Mouse (Mus musculus) limb, embryonic 13.5 days (tissue): ENCODE measurements around the gene Cdc25b. TPM values are rescaled to one million over a fixed set of nuclear protein-coding genes. Genes with fewer than 3 reads are reported as not detected.

Source experiments
- ATAC-seq: fragments of 200-750 bp; cut with Nextera tagmentation; 2 replicates; pipeline ENCODE4 v1.8.0; 2017; ENCODE audit warnings: low read depth, moderate number of reproducible peaks, moderate TSS enrichment; ENCODE audit not compliant: low FRiP score
- H3K27ac ChIP-seq: fragments of 300-500 bp; sonication (generic); 2 replicates; pipeline ENCODE4 v1.5.1; 2015; ENCODE audit warnings: inconsistent platforms, mild to moderate bottlenecking, moderate library complexity
- H3K27me3 ChIP-seq: fragments of 300-500 bp; sonication (generic); 2 replicates; pipeline ENCODE4 v1.6.1; 2015; ENCODE audit warnings: mild to moderate bottlenecking, inconsistent platforms
- H3K36me3 ChIP-seq: fragments of 300-500 bp; sonication (generic); 2 replicates; pipeline ENCODE4 v1.6.1; 2015; ENCODE audit warnings: inconsistent platforms, mild to moderate bottlenecking, moderate library complexity
- H3K4me1 ChIP-seq: fragments of 300-500 bp; sonication (generic); 2 replicates; pipeline ENCODE4 v1.6.1; 2015; ENCODE audit warnings: inconsistent platforms
- H3K4me2 ChIP-seq: fragments of 300-500 bp; sonication (generic); replicated peaks from 2 replicates; pipeline ENCODE4 v1.6.1; 2015; ENCODE audit warnings: inconsistent platforms, mild to moderate bottlenecking, moderate library complexity
- H3K4me3 ChIP-seq: fragments of 300-500 bp; sonication (generic); 2 replicates; pipeline ENCODE4 v1.5.1; 2015; ENCODE audit warnings: moderate library complexity, mild to moderate bottlenecking, inconsistent platforms
- H3K9ac ChIP-seq: fragments of 300-500 bp; sonication (generic); 2 replicates; pipeline ENCODE4 v1.6.1; 2015; ENCODE audit warnings: mild to moderate bottlenecking, inconsistent platforms
- H3K9me3 ChIP-seq: fragments of 300-500 bp; sonication (generic); 2 replicates; pipeline ENCODE4 v1.6.1; 2016; ENCODE audit warnings: inconsistent platforms
- WGBS: fragments of 180-500 bp; shearing (Covaris S2); methylation state at CpG from one replicate; pipeline ENCODE4 v1.1.7; 2015; 5-methylcytosine and 5-hydroxymethylcytosine counted together
- polyA plus RNA-seq: library from polyadenylated mRNA; unstranded; fragments of >200 nt; fragmentation: Nextera tagmentation; extraction: Ambion mirVana; gene quantifications from 2 replicates; pipeline ENCODE4 v1.2.1, GENCODE M21; 2015

Cdc25b gene
- polyA plus RNA-seq, 1 experiment from 2014 or later = 57.6 TPM

DNA sequence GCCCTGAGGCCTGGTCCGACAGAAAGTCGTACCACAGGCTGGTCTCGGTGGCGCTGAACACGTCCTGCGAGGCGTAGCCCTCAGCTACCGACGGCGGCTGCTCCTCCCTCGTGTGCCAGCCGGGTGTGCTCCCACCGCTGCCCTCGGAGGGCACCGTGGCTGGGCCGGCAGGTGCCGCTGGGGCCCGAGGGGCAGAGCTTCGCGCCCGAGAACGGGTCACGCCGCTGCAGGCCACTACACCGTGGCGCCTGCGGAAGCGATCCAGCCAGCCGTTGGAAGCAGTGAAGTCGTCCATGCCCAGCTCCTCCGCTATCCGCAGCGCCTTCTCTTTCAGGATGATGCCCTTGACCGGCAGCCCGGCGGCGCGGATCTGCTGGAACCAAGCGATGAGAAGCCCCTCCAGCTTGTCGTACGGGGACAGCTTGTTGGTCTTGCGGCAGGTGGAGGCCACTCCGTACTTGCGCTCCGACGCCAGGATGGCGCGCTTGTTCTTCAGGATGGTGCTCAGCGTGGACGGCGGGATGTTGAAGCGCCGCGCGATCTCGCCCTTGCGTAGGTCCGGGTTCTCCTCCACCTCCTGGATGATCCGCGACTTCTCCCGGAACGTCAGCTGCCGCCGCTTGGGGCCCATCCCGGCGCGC, 7.4 kb upstream of the Cdc25b start:
- H3K4me2 ChIP-seq = peak overlapping the region; percentile 99
- H3K9me3 ChIP-seq = no peaks in the 10 kb centered on the region
- under 1% methylated on average over 67 of the region's 67 CpGs for WGBS
- ATAC-seq = peak; percentile 59
- peak overlapping the region; percentile 85 for H3K27ac ChIP-seq
- H3K9ac ChIP-seq = peak overlapping the region; percentile 94
- peaks cover 24% of the 10 kb centered on the region for H3K36me3 ChIP-seq
- H3K27me3 ChIP-seq = no peaks in the 10 kb centered on the region
- peak overlapping the region; percentile 88 for H3K4me3 ChIP-seq
- H3K4me1 ChIP-seq = peaks cover 44% of the 10 kb centered on the region

DNA sequence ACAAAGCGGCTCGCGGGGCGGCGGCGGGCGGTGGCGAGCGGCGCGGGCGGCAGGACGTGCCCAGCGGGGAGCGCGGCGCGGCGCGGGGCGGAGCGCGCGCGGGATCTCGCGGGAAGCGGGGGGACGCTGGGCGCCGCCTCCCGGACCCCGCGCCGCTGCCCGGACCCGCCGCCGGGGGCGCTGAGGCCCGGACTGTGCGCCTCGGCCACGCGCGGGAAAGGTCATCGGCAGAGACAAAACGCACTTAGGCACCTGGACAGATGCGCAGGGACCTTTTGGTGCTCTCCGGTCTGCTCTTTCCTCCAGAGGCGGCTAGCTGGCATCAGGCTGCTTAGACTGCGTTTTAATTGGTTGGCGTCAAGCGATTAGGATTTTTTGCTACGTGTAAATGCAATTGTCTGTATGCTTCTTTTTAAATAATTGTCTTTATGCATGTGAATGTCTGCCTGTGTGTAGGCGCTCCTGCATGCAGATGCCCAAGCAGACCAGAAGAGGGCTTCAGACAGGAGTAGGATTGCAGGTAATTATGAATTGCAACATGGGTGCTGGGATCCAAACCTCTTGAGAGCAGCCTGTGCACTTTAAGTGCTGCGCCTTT, 6.7 kb upstream of the Cdc25b start, which contains the start of gene Cenpb:
Gene Cenpb (minus strand): TSS at position 78 of the 598 bp plus-strand sequence.
- 2% methylated on average over 50 of the region's 57 CpGs for WGBS
- H3K36me3 ChIP-seq = peaks cover 24% of the 10 kb centered on the region
- H3K27ac ChIP-seq = peak within 1 kb of the TSS; percentile 85
- ATAC-seq = peak; percentile 85
- H3K27me3 ChIP-seq = no peaks in the 10 kb centered on the region
- H3K4me1 ChIP-seq = peaks cover 38% of the 10 kb centered on the region
- peak within 1 kb of the TSS; percentile 88 for H3K4me3 ChIP-seq
- H3K4me2 ChIP-seq = peak within 1 kb of the TSS; percentile 99
- H3K9ac ChIP-seq = peak within 1 kb of the TSS; percentile 94
- H3K9me3 ChIP-seq = no peaks in the 10 kb centered on the region

DNA sequence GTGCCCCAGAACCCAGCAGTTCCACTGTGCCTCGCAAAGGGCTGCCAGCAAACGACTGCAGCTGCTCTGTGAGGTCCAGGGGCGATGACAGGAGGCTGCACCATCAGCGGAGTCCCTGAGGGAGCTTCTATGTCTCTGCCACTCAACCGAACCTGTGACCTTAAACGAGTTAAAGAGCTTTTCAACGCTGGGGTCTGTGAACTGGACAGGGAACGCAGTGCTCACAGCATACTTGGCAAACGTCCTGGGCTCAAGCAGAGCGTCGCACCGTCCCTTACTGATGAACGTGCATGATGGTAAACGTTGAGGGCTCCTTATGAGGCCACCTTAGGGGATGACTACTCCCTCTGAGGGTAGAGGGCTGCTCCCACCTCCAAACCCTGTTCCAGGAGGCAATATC, 406 bp upstream of the Cdc25b start:
- 2% methylated on average over 14 of the region's 14 CpGs for WGBS
- Histone ChIP-seq H3K9me3 (no peaks in the 10 kb centered on the region), H3K36me3 (peaks cover 14% of the 10 kb centered on the region), H3K27me3 (no peaks in the 10 kb centered on the region), H3K27ac (peak overlapping the region; percentile 16; the same call in 1 of the 2 replicates), H3K4me1 (peaks cover 43% of the 10 kb centered on the region), H3K4me3 (peak overlapping the region; percentile 71), H3K4me2 (peak overlapping the region; percentile 92), H3K9ac (peak overlapping the region; percentile 81)
- no peak; the same call in 1 of the 2 replicates for ATAC-seq

DNA sequence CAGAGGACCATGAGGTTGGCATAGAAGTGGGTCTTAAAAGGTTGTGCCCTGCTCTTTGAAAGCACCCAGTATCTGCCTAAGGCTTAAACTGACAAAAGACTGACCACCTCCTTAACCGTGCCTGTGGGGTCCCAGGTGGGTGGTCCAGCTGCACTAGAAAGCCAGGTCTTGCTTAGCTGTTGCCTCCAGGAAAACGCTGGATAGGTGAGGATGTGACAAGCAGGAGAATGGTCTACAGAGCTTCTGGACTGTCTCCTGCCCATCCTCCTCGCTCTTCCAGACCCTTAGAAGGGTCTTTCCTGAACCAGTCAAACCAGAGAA, 813 bp downstream of the Cdc25b start:
- H3K27ac ChIP-seq = peak overlapping the region; percentile 77; the same call in 1 of the 2 replicates
- ATAC-seq = no peak
- 15% methylated on average over 3 of the region's 3 CpGs for WGBS
- H3K9me3 ChIP-seq = no peaks in the 10 kb centered on the region
- peak overlapping the region; percentile 81 for H3K9ac ChIP-seq
- peaks cover 43% of the 10 kb centered on the region for H3K4me1 ChIP-seq
- peak overlapping the region; percentile 92 for H3K4me2 ChIP-seq
- no peaks in the 10 kb centered on the region for H3K27me3 ChIP-seq
- H3K36me3 ChIP-seq = peaks cover 24% of the 10 kb centered on the region
- H3K4me3 ChIP-seq = peak overlapping the region; percentile 71

DNA sequence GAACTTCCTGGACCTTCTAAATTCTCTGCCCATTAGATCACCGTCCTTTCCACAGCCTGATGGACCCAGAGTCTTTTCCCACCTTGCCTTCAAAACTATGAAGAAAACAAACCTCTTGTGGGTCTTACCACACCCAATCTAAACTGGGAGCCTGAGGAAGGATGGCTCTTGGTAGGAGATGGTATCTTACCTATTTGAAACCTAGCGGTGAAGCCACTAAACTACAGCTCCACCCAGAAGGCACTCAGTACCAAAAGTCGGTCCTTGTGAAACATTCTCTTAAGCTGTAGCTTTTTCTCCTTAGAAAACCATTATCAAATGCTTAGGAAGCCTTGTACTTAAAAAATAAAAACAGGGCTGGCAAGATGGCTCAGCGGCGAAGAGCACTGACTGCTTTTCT, 1.6 kb downstream of the Cdc25b start:
- Histone ChIP-seq H3K27me3 (no peaks in the 10 kb centered on the region), H3K4me1 (peaks cover 43% of the 10 kb centered on the region), H3K36me3 (peaks cover 31% of the 10 kb centered on the region), H3K27ac (no peak overlapping the region), H3K9ac (no peak overlapping the region), H3K9me3 (no peaks in the 10 kb centered on the region), H3K4me2 (peak overlapping the region; percentile 92), H3K4me3 (no peak overlapping the region; the same call in 1 of the 2 replicates)
- 95% methylated on average over 5 of the region's 5 CpGs for WGBS
- no peak for ATAC-seq

DNA sequence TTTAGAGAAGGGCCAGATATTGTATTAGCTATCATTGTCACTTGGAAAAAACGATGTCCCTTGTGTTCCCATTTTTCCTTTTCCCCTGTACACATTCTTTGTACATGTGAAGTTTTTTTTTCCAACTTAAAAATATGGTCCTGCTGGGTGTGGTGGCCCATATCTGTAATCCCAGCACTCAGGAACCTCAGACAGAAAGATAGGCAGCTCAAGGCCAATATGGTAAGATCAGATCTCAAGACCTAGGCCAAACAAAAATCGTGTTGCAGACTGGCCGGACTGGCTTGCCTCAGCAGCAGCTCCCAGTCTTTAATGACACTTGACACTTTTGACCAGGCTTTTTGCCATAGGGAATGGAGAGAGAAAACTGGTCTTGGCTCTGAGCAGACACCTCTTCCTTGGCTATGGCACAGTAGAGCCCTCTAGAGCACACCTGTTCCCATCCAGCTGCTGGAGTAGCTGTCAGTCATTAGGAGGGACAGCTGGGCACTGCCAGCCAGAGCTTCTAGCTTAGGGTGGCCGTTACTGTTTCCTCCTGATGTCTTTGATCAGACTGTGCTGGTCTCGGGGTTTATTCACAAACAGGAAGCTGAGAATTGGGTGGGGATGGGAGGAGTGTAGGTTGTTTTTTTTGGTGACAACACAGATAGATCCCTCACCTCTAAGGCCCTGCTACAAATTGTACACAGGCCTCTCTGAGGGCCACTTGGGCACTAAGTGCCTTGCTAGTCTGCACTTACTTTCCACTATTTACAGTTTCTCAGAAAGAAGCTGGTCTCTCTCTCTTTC, 3.0 kb downstream of the Cdc25b start:
- H3K27me3 ChIP-seq = no peaks in the 10 kb centered on the region

DNA sequence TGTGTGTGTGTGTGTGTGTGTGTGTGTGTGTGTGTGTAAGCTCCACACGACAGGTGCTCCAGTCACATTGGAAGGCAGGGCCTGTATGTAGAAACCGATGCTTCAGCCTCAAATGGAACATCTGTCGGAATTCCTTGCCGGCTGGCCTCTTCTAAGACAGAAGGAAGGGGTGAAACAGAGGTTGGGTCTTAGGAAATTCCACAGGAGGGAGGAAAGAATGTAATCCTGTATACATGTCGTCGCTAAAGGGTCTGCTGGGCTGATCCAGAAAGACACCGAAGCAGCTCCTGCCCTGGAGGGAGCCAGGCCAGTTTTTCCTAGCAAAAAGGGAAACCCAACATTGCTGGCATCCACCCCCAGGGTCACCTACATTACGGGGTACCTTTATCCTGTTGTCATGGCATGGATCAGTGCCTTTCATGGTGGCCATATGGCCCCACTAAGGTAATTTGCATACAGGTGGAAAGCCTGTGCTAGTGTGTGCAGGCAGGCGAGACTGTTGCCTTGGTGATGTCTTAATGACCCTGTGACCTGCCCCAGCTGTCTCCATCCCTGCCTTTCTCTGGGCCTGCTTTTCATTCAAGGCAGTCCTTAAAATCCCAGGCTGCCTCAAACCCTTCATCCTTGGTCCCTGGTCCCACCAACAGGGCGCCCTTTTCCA, 3.7 kb downstream of the Cdc25b start:
- H3K4me3 ChIP-seq = no peak overlapping the region
- peaks cover 53% of the 10 kb centered on the region for H3K36me3 ChIP-seq
- ATAC-seq = peak; percentile 13; the same call in 1 of the 2 replicates
- 0 out of 2 replicates have a peak overlapping the region, but pooled peaks have one; percentile 5 for H3K9ac ChIP-seq
- 34% methylated on average over 10 of the region's 10 CpGs for WGBS
- no peaks in the 10 kb centered on the region for H3K27me3 ChIP-seq
- no peak overlapping the region; the same call in 1 of the 2 replicates for H3K27ac ChIP-seq
- no peaks in the 10 kb centered on the region for H3K9me3 ChIP-seq
- H3K4me1 ChIP-seq = peaks cover 43% of the 10 kb centered on the region
- H3K4me2 ChIP-seq = no peak overlapping the region

More for the DNA sequence above, 3.0 kb downstream of the Cdc25b start:
- 0 out of 2 replicates have a peak overlapping the region, but pooled peaks have one; percentile 5 for H3K9ac ChIP-seq
- H3K36me3 ChIP-seq = peaks cover 45% of the 10 kb centered on the region
- H3K4me2 ChIP-seq = no peak overlapping the region
- no peaks in the 10 kb centered on the region for H3K9me3 ChIP-seq
- peak overlapping the region; percentile 29; the same call in 1 of the 2 replicates for H3K27ac ChIP-seq
- no peak; the same call in 1 of the 2 replicates for ATAC-seq
- H3K4me3 ChIP-seq = no peak overlapping the region
- peaks cover 43% of the 10 kb centered on the region for H3K4me1 ChIP-seq
- 46% methylated on average over 5 of the region's 5 CpGs for WGBS

DNA sequence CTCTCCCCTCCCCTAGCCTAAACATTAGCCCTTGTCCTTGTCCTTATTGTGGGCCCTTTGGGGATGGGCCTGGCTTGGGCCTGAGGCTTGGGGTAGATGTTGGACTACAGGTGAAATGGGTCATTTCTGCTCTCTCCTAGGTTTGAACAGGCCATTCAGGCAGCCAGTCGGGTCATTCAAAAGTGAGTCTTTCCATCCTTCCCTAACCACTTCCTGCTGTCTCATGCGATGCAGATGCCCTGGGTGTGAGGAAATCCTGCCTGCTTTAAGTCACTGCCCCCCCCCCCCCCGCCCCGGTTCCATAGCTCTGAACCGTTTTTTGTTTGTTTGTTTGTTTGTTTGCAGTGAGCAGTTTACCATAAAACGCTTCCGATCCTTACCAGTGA, 4.2 kb downstream of the Cdc25b start:
- peaks cover 58% of the 10 kb centered on the region for H3K36me3 ChIP-seq
- no peaks in the 10 kb centered on the region for H3K27me3 ChIP-seq
- no peak overlapping the region for H3K4me2 ChIP-seq
- no peak overlapping the region for H3K27ac ChIP-seq
- H3K9me3 ChIP-seq = no peaks in the 10 kb centered on the region
- peaks cover 38% of the 10 kb centered on the region for H3K4me1 ChIP-seq
- 80% methylated on average over 7 of the region's 7 CpGs for WGBS
- no peak for ATAC-seq
- no peak overlapping the region for H3K9ac ChIP-seq
- no peak overlapping the region for H3K4me3 ChIP-seq

DNA sequence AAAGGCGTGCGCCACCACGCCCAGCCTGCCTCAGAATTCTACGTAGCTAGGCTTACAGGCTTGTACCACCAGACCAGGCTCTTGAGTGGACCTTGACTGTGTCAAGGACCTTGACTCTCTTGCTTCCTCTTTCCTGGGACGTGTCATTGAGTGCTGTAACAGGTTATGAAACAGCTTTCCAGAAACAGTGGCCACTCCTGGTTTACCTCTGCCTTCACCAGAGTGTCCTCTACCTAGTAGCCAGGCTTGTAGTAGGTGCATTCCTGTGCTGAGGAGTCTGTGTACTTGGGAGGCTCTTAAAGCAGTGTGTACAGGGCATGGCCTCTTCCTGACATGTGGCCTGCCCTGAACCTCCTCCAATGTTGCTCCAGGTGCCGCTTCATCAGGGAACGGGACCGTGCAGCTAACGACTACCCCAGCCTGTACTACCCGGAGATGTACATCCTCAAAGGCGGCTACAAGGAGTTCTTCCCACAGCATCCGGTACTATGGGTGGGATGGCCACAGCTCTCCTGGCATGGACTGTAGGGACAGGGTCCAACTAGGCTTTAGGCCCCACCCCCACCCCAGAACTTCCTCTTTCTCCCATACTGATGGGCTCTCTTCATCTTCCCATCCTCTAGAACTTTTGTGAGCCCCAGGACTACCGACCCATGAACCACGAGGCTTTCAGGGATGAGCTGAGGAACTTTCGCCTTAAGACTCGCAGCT, 10.0 kb downstream of the Cdc25b start:
- Histone ChIP-seq H3K4me1 (no peaks in the 10 kb centered on the region), H3K4me2 (no peak overlapping the region), H3K36me3 (peaks cover 81% of the 10 kb centered on the region), H3K9ac (no peak overlapping the region), H3K27ac (no peak overlapping the region), H3K27me3 (no peaks in the 10 kb centered on the region), H3K9me3 (no peaks in the 10 kb centered on the region), H3K4me3 (no peak overlapping the region)
- ATAC-seq = no peak
- 89% methylated on average over 16 of the region's 16 CpGs for WGBS

DNA sequence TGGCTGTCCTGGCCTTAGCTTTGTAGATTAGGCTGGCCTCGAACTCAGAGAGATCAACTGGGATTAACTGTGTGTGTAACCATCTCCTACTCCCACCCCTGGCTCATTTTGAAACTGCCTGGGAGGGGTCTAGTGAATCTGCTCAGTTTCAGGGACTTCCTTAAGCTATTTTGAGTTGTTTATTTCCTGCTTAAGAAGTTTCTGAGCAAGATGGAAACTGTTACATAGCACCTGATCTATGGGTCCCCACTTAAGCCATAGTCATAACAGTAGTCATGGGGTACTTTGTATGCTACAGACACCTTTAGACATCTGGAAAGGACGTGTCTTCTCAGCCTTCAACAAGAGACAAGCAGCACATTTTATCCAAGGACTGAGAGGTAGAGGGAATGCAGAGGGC, 14.0 kb downstream of the Cdc25b start:
- Histone ChIP-seq H3K4me2 (no peak overlapping the region), H3K9me3 (no peaks in the 10 kb centered on the region), H3K4me1 (peaks cover 14% of the 10 kb centered on the region), H3K36me3 (peaks cover 44% of the 10 kb centered on the region), H3K27me3 (no peaks in the 10 kb centered on the region), H3K27ac (no peak overlapping the region), H3K9ac (no peak overlapping the region), H3K4me3 (no peak overlapping the region)
- ATAC-seq = no peak
- 81% methylated on average over 2 of the region's 2 CpGs for WGBS

DNA sequence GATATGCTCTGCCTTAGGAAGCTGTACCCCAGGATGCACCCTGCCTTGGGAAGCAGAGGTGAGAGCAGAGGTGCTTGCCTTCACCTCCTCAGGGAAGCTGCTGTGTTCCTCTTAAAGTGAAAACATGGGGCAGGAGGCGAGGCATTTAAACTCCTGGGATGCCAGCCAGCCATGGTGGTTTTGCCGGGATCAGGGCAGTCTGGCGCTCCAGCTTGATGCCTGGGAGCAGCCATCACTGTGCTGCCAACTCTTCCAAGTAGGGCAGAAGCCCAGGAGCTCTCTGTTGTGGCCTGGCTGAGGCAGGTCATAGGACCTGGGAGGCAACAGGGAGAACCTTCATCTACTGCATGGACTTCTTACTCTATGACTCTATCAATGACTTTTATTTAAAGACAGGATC, 14.5 kb downstream of the Cdc25b start:
- Histone ChIP-seq H3K36me3 (peaks cover 40% of the 10 kb centered on the region), H3K4me2 (no peak overlapping the region), H3K4me3 (no peak overlapping the region), H3K4me1 (peaks cover 14% of the 10 kb centered on the region), H3K9me3 (no peaks in the 10 kb centered on the region), H3K9ac (no peak overlapping the region), H3K27me3 (no peaks in the 10 kb centered on the region), H3K27ac (no peak overlapping the region)
- no peak for ATAC-seq
- WGBS = 91% methylated on average over 3 of the region's 3 CpGs
